19 mouse cellular contexts compared by ENCODE assay signal in genomic region chr2:128221055-128221454, GRCm38 (mm10).
"Had no signal": no experiment of that assay in that cellular context is flagged by ENCODE, and none has a peak within 500 bp of the region (broad histone marks: within the 10 kb centered on the region; RNA-seq: fewer than 3 reads in every experiment).

No protein-coding gene starts in this region.

- H3K27ac ChIP-seq: liver, embryonic 13.5 days; liver, embryonic 15.5 days; midbrain, embryonic 10.5 days; midbrain, embryonic 12.5 days; neural tube, embryonic 13.5 days; neural tube, embryonic 15.5 days; stomach, embryonic 15.5 days; stomach, postnatal 0 days had no signal

- H3K4me2 ChIP-seq: liver, embryonic 13.5 days; liver, embryonic 15.5 days; lung, embryonic 14.5 days; midbrain, embryonic 12.5 days; neural tube, embryonic 13.5 days; neural tube, embryonic 15.5 days; stomach, embryonic 15.5 days had no signal

- ATAC-seq: midbrain, embryonic 16.5 days had no signal

- H3K9ac ChIP-seq: liver, embryonic 13.5 days; liver, embryonic 15.5 days; lung, embryonic 14.5 days; midbrain, embryonic 12.5 days; neural tube, embryonic 13.5 days; neural tube, embryonic 15.5 days; stomach, embryonic 15.5 days had no signal

- H3K9me3 ChIP-seq: liver, embryonic 13.5 days; liver, embryonic 15.5 days; midbrain, embryonic 10.5 days; midbrain, embryonic 12.5 days; neural tube, embryonic 13.5 days; neural tube, embryonic 15.5 days; stomach, embryonic 15.5 days had no signal

- H3K4me1 ChIP-seq: liver, embryonic 15.5 days; midbrain, embryonic 12.5 days; neural tube, embryonic 13.5 days; neural tube, embryonic 15.5 days had no signal

- H3K27me3 ChIP-seq: liver, embryonic 13.5 days; liver, embryonic 15.5 days; midbrain, embryonic 12.5 days; neural tube, embryonic 13.5 days; neural tube, embryonic 15.5 days; stomach, embryonic 15.5 days had no signal

- H3K36me3 ChIP-seq: liver, embryonic 13.5 days; liver, embryonic 15.5 days; midbrain, embryonic 10.5 days; midbrain, embryonic 12.5 days; neural tube, embryonic 13.5 days; neural tube, embryonic 15.5 days; stomach, embryonic 15.5 days had no signal

- DNase-seq: liver, embryonic 13.5 days; lung, adult 18-20 months; lung, embryonic 14.5 days; lung, postnatal 10 days; lung, postnatal 4 days; midbrain, embryonic 14.5 days; right cerebral cortex, postnatal 14 days; thymus, adult 2 months; thymus, postnatal 14 days; thymus, postnatal 36 days had no signal

- H3K4me3 ChIP-seq: liver, embryonic 13.5 days; liver, embryonic 15.5 days; midbrain, embryonic 10.5 days; midbrain, embryonic 12.5 days; myocyte; neural tube, embryonic 13.5 days; neural tube, embryonic 15.5 days; stomach, embryonic 15.5 days had no signal
